Mouse (Mus musculus): Measurements from ENCODE around the gene Eps8.

- TF ChIP-seq CTCF (conservative IDR thresholded peaks at IDR 0.05; ENCODE audit: insufficient read depth, insufficient read length, low read depth, low read length) (no peak), POLR2A (IDR thresholded peaks at IDR 0.05; ENCODE audit: low read depth, low read length) (no peak)
These were observed 141.9 kb downstream of the Eps8 start for GRCm38 (mm10) chr6:137512753-137513152.
